Mouse (Mus musculus): Measurements from ENCODE around the gene Gab2.

DNA sequence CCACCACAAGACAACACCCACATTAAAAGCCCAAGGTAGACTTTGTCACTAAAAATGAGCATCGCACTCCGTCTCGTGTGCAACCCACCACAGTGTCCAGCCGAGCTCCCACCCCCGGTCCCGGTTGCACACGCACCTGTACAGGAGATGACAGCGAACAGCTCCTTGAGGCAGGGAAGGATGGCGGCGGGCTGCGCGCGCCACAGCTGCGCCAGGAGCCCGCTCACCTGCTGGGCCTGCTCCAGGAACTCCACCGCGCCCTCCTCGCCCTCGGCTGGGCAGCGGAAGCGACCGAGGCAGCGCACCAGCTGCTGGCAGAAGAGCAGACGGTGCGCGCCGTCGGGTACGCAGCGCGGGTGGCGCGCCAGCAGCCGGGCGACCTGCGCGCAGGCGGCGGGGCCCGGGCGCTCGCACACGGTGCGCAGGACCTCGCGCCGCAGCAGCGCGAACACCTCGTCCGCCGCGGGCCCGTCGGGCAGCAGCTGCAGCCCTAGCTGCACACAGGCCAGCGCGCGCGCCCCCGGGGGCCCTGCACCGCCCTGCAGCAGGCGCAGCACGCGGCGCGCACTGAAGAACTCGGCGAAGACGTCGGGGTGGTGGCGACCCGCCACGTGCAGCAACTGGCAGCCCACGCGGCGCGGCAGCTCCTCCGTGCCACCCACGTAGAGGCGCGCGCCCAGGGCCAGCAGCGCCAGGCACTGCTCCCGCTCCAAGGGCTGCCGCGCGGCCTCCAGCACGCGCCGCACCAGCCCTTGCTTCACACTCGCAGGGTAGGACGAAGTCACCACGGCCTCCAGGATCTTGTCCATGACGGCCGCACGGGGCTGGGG is 244.0 kb downstream of the Gab2 start:
- TF ChIP-seq E2F4 (IDR thresholded peaks at IDR 0.05; ENCODE audit: insufficient read depth) (no peak), POLR2AphosphoS2 (IDR thresholded peaks at IDR 0.05; ENCODE audit: insufficient read length, low read depth) (no peak), MAX (IDR thresholded peaks at IDR 0.05; ENCODE audit: low read depth) (no peak), SRF (IDR thresholded peaks at IDR 0.05; ENCODE audit: control insufficient read depth, insufficient read length, low read depth) (no peak), POLR2A (IDR thresholded peaks at IDR 0.05; ENCODE audit: insufficient read length, low read depth) (no peak)

Measured in myocyte (in vitro differentiated cells).